Mouse (Mus musculus) MEL (cell line): ENCODE measurements at regions not wholly inside any gene's neighbourhood (a gene's known extent, or its start where the extent isn't known, plus 50 kb on each side); places are given as distances from the start of the nearest gene placed in this dataset.

Experiments used
- DNase-seq: peaks from one replicate; pipeline ENCODE4 v3.0.0; 2011; ENCODE audit warnings: low read depth, low spot score
- H3K27ac ChIP-seq: 2 replicates; pipeline ENCODE4 v1.5.1; 2012; ENCODE audit warnings: low read depth, mild to moderate bottlenecking, control low read depth, low read length, moderate library complexity; ENCODE audit not compliant: control insufficient read depth
- H3K27me3 ChIP-seq, 2 experiments: fragments of 150-350 bp in 1 of 2; sonication (generic) in 1 of 2; 2 replicates each; pipeline ENCODE4 v1.6.1; 2012; ENCODE audit warnings: low read length in 2 of 2, mild to moderate bottlenecking in 2 of 2, improper control_type of control experiment in 1 of 2, moderate library complexity in 1 of 2; ENCODE audit not compliant: insufficient read depth in 2 of 2, control insufficient read depth in 1 of 2
- H3K36me3 ChIP-seq, 2 experiments: 2 replicates each; pipeline ENCODE4 v1.6.1; 2012 to 2014; ENCODE audit warnings: low read length in 2 of 2, improper control_type of control experiment in 1 of 2, inconsistent platforms in 1 of 2, mild to moderate bottlenecking in 1 of 2; ENCODE audit not compliant: insufficient read depth in 2 of 2, control insufficient read depth in 1 of 2
- H3K4me1 ChIP-seq, 2 experiments: fragments of 150-350 bp in 1 of 2; sonication (generic) in 1 of 2; 2 replicates each; pipeline ENCODE4 v1.6.1; 2012; ENCODE audit warnings: low read length in 2 of 2, improper control_type of control experiment in 1 of 2, mild to moderate bottlenecking in 1 of 2; ENCODE audit not compliant: insufficient read depth in 2 of 2, control insufficient read depth in 1 of 2
- H3K4me3 ChIP-seq, 2 experiments: fragments of 150-350 bp in 1 of 2; sonication (generic) in 1 of 2; 2 replicates each; pipeline ENCODE4 v1.5.1; 2012; ENCODE audit warnings: low read depth in 2 of 2, low read length in 2 of 2, mild to moderate bottlenecking in 2 of 2, moderate library complexity in 2 of 2, control low read depth in 1 of 2, improper control_type of control experiment in 1 of 2; ENCODE audit not compliant: control insufficient read depth in 1 of 2, insufficient read depth in 1 of 2
- H3K79me2 ChIP-seq: 2 replicates; pipeline ENCODE4 v1.6.1; 2012; ENCODE audit warnings: mild to moderate bottlenecking, low read length, moderate library complexity; ENCODE audit not compliant: control insufficient read depth, poor library complexity, insufficient read depth
- H3K9ac ChIP-seq: 2 replicates; pipeline ENCODE4 v1.6.1; 2012; ENCODE audit warnings: low read depth, mild to moderate bottlenecking, control low read depth, low read length, moderate library complexity; ENCODE audit not compliant: control insufficient read depth, poor library complexity, severe bottlenecking
- H3K9me3 ChIP-seq: fragments of 150-350 bp; sonication (generic); replicated peaks from 2 replicates; pipeline ENCODE4 v1.6.1; 2012; ENCODE audit warnings: mild to moderate bottlenecking, low read length, improper control_type of control experiment, moderate library complexity; ENCODE audit not compliant: insufficient read depth
- CHD1 ChIP-seq: IDR thresholded peaks from 2 replicates; pipeline ENCODE4 v1.6.1; 2012; ENCODE audit warnings: low read depth, mild to moderate bottlenecking, inconsistent platforms, low read length, improper control_type of control experiment
- CHD2 ChIP-seq: IDR thresholded peaks from 2 replicates; pipeline ENCODE4 v1.6.1; 2011; ENCODE audit warnings: low read length, improper control_type of control experiment
- E2F4 ChIP-seq: IDR thresholded peaks from 2 replicates; pipeline ENCODE4 v1.6.1; 2011; ENCODE audit warnings: low read depth, low read length, improper control_type of control experiment, borderline replicate concordance
- EP300 ChIP-seq, 2 experiments: IDR thresholded peaks; 2 replicates each; pipeline ENCODE4 v1.6.1; 2011; ENCODE audit warnings: improper control_type of control experiment in 2 of 2, low read length in 2 of 2, low read depth in 1 of 2, mild to moderate bottlenecking in 1 of 2
- ETS1 ChIP-seq: IDR thresholded peaks from 2 replicates; pipeline ENCODE4 v1.6.1; 2012; ENCODE audit warnings: low read depth, mild to moderate bottlenecking, inconsistent platforms, low read length, improper control_type of control experiment, moderate library complexity
- JUND ChIP-seq: IDR thresholded peaks from 2 replicates; pipeline ENCODE4 v1.6.1; 2011; ENCODE audit warnings: low read depth, mild to moderate bottlenecking, improper control_type of control experiment, low read length
- KAT2A ChIP-seq: conservative IDR thresholded peaks from 2 replicates; pipeline ENCODE4 v1.6.1; 2012; ENCODE audit warnings: low read depth, low read length, improper control_type of control experiment, inconsistent platforms
- MAZ ChIP-seq: IDR thresholded peaks from 2 replicates; pipeline ENCODE4 v1.6.1; 2012; ENCODE audit warnings: low read depth, mild to moderate bottlenecking, inconsistent platforms, low read length, improper control_type of control experiment
- MEF2A ChIP-seq: IDR thresholded peaks from 2 replicates; pipeline ENCODE4 v1.6.1; 2014; ENCODE audit warnings: low read depth, mild to moderate bottlenecking, inconsistent platforms, low read length, improper control_type of control experiment; ENCODE audit not compliant: poor library complexity, insufficient replicate concordance, severe bottlenecking; ENCODE audit errors: extremely low read depth
- POLR2A ChIP-seq, 2 experiments: IDR thresholded peaks; 2 replicates each; pipeline ENCODE4 v1.6.1; 2011 to 2012; ENCODE audit warnings: low read length in 2 of 2, mild to moderate bottlenecking in 2 of 2, control low read depth in 1 of 2, improper control_type of control experiment in 1 of 2, low read depth in 1 of 2, moderate library complexity in 1 of 2; ENCODE audit not compliant: control insufficient read depth in 1 of 2, insufficient read depth in 1 of 2, poor library complexity in 1 of 2
- POLR2AphosphoS2 ChIP-seq: IDR thresholded peaks from 2 replicates; pipeline ENCODE4 v1.6.1; 2011; ENCODE audit warnings: low read length, improper control_type of control experiment
- POLR2AphosphoS5 ChIP-seq: IDR thresholded peaks from 2 replicates; pipeline ENCODE4 v1.6.1; 2012; ENCODE audit warnings: low read depth, borderline replicate concordance, mild to moderate bottlenecking, inconsistent platforms, low read length, moderate library complexity, mixed read lengths
- RAD21 ChIP-seq: IDR thresholded peaks from 2 replicates; pipeline ENCODE4 v1.6.1; 2011; ENCODE audit warnings: mild to moderate bottlenecking, low read depth, low read length, improper control_type of control experiment
- TBP ChIP-seq: IDR thresholded peaks from 2 replicates; pipeline ENCODE4 v1.8.0; 2011; ENCODE audit warnings: low read depth, low read length, improper control_type of control experiment
- TCF12 ChIP-seq: IDR thresholded peaks from 2 replicates; pipeline ENCODE4 v1.6.1; 2014; ENCODE audit warnings: low read depth, mild to moderate bottlenecking, inconsistent platforms, low read length, improper control_type of control experiment, moderate library complexity
- UBTF ChIP-seq: IDR thresholded peaks from 2 replicates; pipeline ENCODE4 v1.6.1; 2012; ENCODE audit warnings: low read depth, mild to moderate bottlenecking, inconsistent platforms, low read length, improper control_type of control experiment, moderate library complexity, borderline replicate concordance; ENCODE audit not compliant: insufficient read depth
- USF1 ChIP-seq: IDR thresholded peaks from 2 replicates; pipeline ENCODE4 v1.6.1; 2014; ENCODE audit warnings: low read depth, mild to moderate bottlenecking, inconsistent platforms, low read length, improper control_type of control experiment, moderate library complexity
- ZNF384 ChIP-seq: IDR thresholded peaks from 2 replicates; pipeline ENCODE4 v1.6.1; 2012; ENCODE audit warnings: low read depth, mild to moderate bottlenecking, inconsistent platforms, low read length, improper control_type of control experiment

- no peak overlapping the region for H3K27ac ChIP-seq
- H3K36me3 ChIP-seq = no peaks in the 10 kb centered on the region
- no peaks in the 10 kb centered on the region for H3K9me3 ChIP-seq
- no peak overlapping the region for H3K4me3 ChIP-seq
- no peak for TF ChIP-seq CHD1
- no peak for TF ChIP-seq UBTF
- TF ChIP-seq POLR2AphosphoS2 = no peak
- TF ChIP-seq POLR2A (IDR thresholded peaks at IDR 0.05; ENCODE audit: control insufficient read depth in 1 of 2, insufficient read depth in 1 of 2, low read depth in 1 of 2, low read length in 2 of 2, poor library complexity in 1 of 2) = no peak
- no peak for TF ChIP-seq JUND
- TF ChIP-seq CHD2 = no peak
- no peak for TF ChIP-seq ETS1
- no peak for TF ChIP-seq KAT2A
- no peak for TF ChIP-seq MAZ
- no peak for TF ChIP-seq TCF12
- no peak for TF ChIP-seq ZNF384
- no peak for TF ChIP-seq E2F4
- TF ChIP-seq POLR2AphosphoS5 = no peak
- no peak for TF ChIP-seq MEF2A
- TF ChIP-seq RAD21 = no peak
- TF ChIP-seq EP300 (IDR thresholded peaks at IDR 0.05; ENCODE audit: low read depth in 1 of 2, low read length in 2 of 2) = no peak
- no peak for TF ChIP-seq TBP
- peaks cover 21 to 36% of the 10 kb centered on the region in 2 experiments for H3K27me3 ChIP-seq
- no peak for DNase-seq
- H3K4me1 ChIP-seq = no peaks in the 10 kb centered on the region
- no peak overlapping the region for H3K9ac ChIP-seq
- H3K79me2 ChIP-seq = no peaks in the 10 kb centered on the region
Measured at GRCm38 (mm10) chr15:102776218-102776850, 54.4 kb upstream of the Calcoco1 start.

GRCm38 (mm10) chr15:102780626-102781025 lies 58.6 kb upstream of the Calcoco1 start:
- Histone ChIP-seq H3K9me3 (no peaks in the 10 kb centered on the region), H3K27me3 (peaks cover 20 to 31% of the 10 kb centered on the region in 2 experiments), H3K79me2 (no peaks in the 10 kb centered on the region), H3K4me3 (no peak overlapping the region), H3K36me3 (no peaks in the 10 kb centered on the region), H3K9ac (no peak overlapping the region), H3K27ac (no peak overlapping the region), H3K4me1 (no peaks in the 10 kb centered on the region)
- TF ChIP-seq USF1 = peak; percentile 36; the same call in 1 of the 2 replicates
- no peak for TF ChIP-seq MEF2A
- DNase-seq = no peak
